Mouse (Mus musculus): ENCODE results near the gene Adcy1. TPM values are rescaled to one million over a fixed set of nuclear protein-coding genes. Genes with fewer than 3 reads are reported as not detected.

Gene Adcy1
- polyA plus RNA-seq, 1 experiment: 22.3 TPM

DNA sequence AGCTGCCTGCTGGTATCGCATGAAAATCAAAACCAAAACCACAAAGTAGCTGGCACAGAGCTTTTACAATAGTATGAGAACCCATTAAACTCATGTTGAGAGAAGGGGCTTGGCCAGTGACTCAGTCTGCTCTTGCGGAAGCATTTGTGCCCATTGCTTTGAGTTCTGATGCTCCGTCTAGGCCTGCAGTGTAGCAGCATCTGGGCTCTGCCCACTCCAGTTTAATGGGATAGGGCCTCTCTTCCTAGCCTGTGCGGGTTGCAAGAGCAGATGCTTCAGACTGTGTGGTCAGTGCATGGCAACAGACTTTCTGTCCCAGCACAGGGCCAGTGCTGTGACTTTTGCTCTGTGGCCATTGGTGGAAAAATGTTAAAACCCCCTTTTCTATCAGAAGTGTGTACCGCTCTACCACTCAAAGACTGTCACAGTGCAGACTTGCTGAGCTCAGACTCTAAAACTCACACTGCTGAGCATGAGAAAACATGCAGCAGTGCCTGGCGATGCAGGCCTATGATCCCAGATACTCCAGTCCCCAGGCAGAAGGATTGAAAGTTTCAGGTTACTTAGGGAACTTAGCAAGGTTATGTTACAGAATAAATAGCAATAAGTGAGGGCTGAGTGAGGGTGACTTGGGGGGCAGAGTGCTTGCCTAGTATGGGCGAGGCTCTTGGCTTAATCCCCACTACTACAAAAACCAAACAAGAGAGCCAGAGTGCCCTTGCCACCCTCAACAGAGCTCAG, 163.7 kb downstream of the Adcy1 start:
- TF ChIP-seq CTCF (IDR thresholded peaks at IDR 0.05; ENCODE audit: borderline replicate concordance, extremely low read depth, insufficient read depth, insufficient read length): no peak
- no peak for TF ChIP-seq POLR2A (IDR thresholded peaks at IDR 0.05; ENCODE audit: borderline replicate concordance, extremely low read depth, insufficient read depth, insufficient read length, poor library complexity, severe bottlenecking)
- DNase-seq (ENCODE audit: low read depth): no peak

- TF ChIP-seq CTCF (IDR thresholded peaks at IDR 0.05; ENCODE audit: borderline replicate concordance, extremely low read depth, insufficient read depth, insufficient read length): no peak
- TF ChIP-seq POLR2A (IDR thresholded peaks at IDR 0.05; ENCODE audit: borderline replicate concordance, extremely low read depth, insufficient read depth, insufficient read length, poor library complexity, severe bottlenecking): no peak
- DNase-seq (ENCODE audit: low read depth): no peak
Observed at GRCm38 (mm10) chr11:7228107-7228506, 164.8 kb downstream of the Adcy1 start.

Other genes starting within 250 kb of the Adcy1 start
- gene Gm11983, start 225.8 kb upstream of the Adcy1 start, polyA plus RNA-seq (2012; rRNA removed): not detected in 2 replicates
- not detected in 2 replicates for gene Gm11985, start 125.1 kb downstream of the Adcy1 start, polyA plus RNA-seq (2012; rRNA removed)
- gene Igfbp1, start 134.3 kb downstream of the Adcy1 start, polyA plus RNA-seq (2012; rRNA removed): 0.15 and 0.22 TPM in 2 replicates
- gene Igfbp3, start 150.4 kb downstream of the Adcy1 start, polyA plus RNA-seq (2012; rRNA removed): 22.6 and 33.6 TPM in 2 replicates

All from brain, embryonic 14.5 days (tissue).